Mouse (Mus musculus) midbrain, embryonic 11.5 days (tissue): Measurements from ENCODE around the gene Chmp6. TPM values are rescaled to one million over a fixed set of nuclear protein-coding genes. Genes with fewer than 3 reads are reported as not detected.

Experiments used
- ATAC-seq: fragments of 200-750 bp; cut with Nextera tagmentation; 2 replicates; pipeline ENCODE4 v1.8.0; 2017; ENCODE audit warnings: moderate TSS enrichment, moderate library complexity; ENCODE audit not compliant: low FRiP score
- DNase-seq: peaks from one replicate; pipeline ENCODE4 v3.0.0; 2015; ENCODE audit warnings: low spot score; ENCODE audit errors: missing footprints
- H3K27ac ChIP-seq: fragments of 300-500 bp; sonication (generic); 2 replicates; pipeline ENCODE4 v1.5.1; 2014; ENCODE audit warnings: low read depth, low read length
- H3K27me3 ChIP-seq: fragments of 300-500 bp; sonication (generic); 2 replicates; pipeline ENCODE4 v1.6.1; 2014; ENCODE audit warnings: mild to moderate bottlenecking, low read length, moderate library complexity, mixed read lengths; ENCODE audit not compliant: control insufficient read depth, insufficient read depth
- H3K36me3 ChIP-seq: fragments of 300-500 bp; sonication (generic); 2 replicates; pipeline ENCODE4 v1.6.1; 2014; ENCODE audit warnings: mild to moderate bottlenecking, low read length, moderate library complexity, mixed read lengths; ENCODE audit not compliant: control insufficient read depth, insufficient read depth
- H3K4me1 ChIP-seq: fragments of 300-500 bp; sonication (generic); 2 replicates; pipeline ENCODE4 v1.6.1; 2014; ENCODE audit warnings: low read length; ENCODE audit not compliant: control insufficient read depth, insufficient read depth
- H3K4me2 ChIP-seq: fragments of 300-500 bp; sonication (generic); 2 replicates; pipeline ENCODE4 v1.6.1; 2014; ENCODE audit warnings: mild to moderate bottlenecking, moderate library complexity
- H3K4me3 ChIP-seq: fragments of 300-500 bp; sonication (generic); 2 replicates; pipeline ENCODE4 v1.5.1; 2014; ENCODE audit warnings: low read depth, low read length
- H3K9ac ChIP-seq: fragments of 300-500 bp; sonication (generic); 2 replicates; pipeline ENCODE4 v1.6.1; 2014; ENCODE audit warnings: low read length
- H3K9me3 ChIP-seq: fragments of 300-500 bp; sonication (generic); 2 replicates; pipeline ENCODE4 v1.6.1; 2016; ENCODE audit warnings: low read length; ENCODE audit not compliant: control insufficient read depth
- WGBS: fragments of 180-500 bp; shearing (Covaris S2); extraction: QIAGEN DNeasy Blood & Tissue Kit; methylation state at CpG from one replicate; pipeline ENCODE4 v1.1.7; 2014; 5-methylcytosine and 5-hydroxymethylcytosine counted together
- polyA plus RNA-seq: library from polyadenylated mRNA; unstranded; fragments of >200 nt; fragmentation: Nextera tagmentation; extraction: Ambion mirVana; gene quantifications from 2 replicates; pipeline ENCODE4 v1.2.1, GENCODE M21; 2014

The Chmp6 gene
- polyA plus RNA-seq, 1 experiment from 2014 or later, result 91.8 TPM

GRCm38 (mm10) chr11:119945343-119945742 lies 32.1 kb downstream of the Chmp6 start:
- WGBS, result 93% methylated on average over 7 of the region's 7 CpGs
- ATAC-seq (no peak), DNase-seq (no peak)
- Histone ChIP-seq H3K4me2 (no peak overlapping the region), H3K27ac (no peak overlapping the region), H3K4me3 (no peak overlapping the region), H3K36me3 (no peaks in the 10 kb centered on the region), H3K27me3 (peaks cover 7% of the 10 kb centered on the region), H3K9ac (no peak overlapping the region), H3K9me3 (no peaks in the 10 kb centered on the region), H3K4me1 (peaks cover 12% of the 10 kb centered on the region)

DNA sequence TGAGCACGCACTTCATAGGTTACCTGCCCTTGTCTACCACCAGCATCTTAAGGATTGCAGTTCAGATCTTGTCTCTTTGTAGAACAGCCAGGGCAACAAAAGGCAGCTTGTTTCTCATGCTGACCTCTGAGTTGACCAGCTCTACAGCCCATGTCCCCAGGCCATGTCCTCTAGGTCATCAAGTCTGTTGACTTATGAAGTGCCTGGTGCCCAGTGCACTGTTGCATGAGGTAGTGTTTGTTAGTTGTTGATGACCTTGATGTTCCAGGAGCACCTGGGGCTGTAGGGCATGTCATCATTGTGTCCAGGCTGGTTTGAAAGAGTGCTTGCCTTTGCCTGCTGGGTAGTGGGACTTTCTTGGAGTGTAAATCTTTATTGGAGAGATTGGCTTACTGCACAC lies 34.2 kb downstream of the Chmp6 start:
- no peaks in the 10 kb centered on the region for H3K36me3 ChIP-seq
- no peak overlapping the region for H3K9ac ChIP-seq
- WGBS, result 91% methylated on average over 1 of the region's 1 CpGs
- H3K9me3 ChIP-seq, result no peaks in the 10 kb centered on the region
- peaks cover 5% of the 10 kb centered on the region for H3K27me3 ChIP-seq
- no peak for DNase-seq
- no peak overlapping the region for H3K4me2 ChIP-seq
- H3K27ac ChIP-seq, result no peak overlapping the region
- H3K4me1 ChIP-seq, result peaks cover 4% of the 10 kb centered on the region
- H3K4me3 ChIP-seq, result no peak overlapping the region
- no peak for ATAC-seq

DNA sequence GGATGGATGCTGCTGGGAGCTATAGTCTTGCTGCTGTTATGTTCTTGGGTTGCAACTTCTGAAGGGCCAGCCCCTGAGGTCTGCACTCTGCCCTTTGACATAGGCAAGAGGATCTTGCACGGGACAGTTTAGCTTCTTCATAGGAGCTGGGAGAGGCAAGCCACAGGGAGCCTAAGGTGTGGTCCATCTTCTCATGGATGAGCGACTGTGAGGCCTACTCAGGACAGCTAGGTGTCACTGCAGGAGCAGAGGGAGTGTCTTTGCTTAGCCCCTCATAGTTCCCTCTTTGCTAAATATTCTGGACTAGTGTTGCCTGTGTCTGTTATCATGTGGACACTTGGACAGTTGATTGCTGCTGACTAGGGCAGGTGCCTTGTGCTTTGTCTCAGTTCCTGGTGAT lies 34.7 kb downstream of the Chmp6 start:
- ATAC-seq, result no peak
- Histone ChIP-seq H3K27ac (no peak overlapping the region), H3K4me3 (no peak overlapping the region), H3K36me3 (no peaks in the 10 kb centered on the region), H3K9ac (no peak overlapping the region), H3K4me2 (no peak overlapping the region), H3K9me3 (no peaks in the 10 kb centered on the region), H3K4me1 (peaks cover 4% of the 10 kb centered on the region), H3K27me3 (peaks cover 5% of the 10 kb centered on the region)
- no peak for DNase-seq
- 60% methylated on average over 2 of the region's 2 CpGs for whole genome bisulfite sequencing

DNA sequence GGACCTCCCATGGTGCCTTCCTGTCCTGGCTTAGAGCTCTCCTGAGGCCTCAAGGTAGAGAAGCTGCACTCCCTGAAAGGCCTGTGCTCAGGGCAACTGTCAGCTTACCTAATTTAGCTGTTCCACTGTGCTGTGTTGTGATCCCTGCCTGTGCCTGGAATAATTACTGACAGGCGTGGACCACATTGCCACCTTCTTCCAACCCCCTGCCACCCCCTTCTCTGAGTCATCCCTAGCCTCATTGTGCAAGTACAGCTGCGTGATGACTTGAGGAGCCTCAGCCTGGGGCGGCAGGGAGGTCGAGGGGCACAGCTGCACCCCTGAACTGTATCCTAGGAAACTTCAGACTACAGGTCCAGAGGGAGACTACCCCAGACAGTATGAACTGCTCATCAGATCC lies 35.1 kb downstream of the Chmp6 start:
- H3K27me3 ChIP-seq, result peaks cover 5% of the 10 kb centered on the region
- H3K4me3 ChIP-seq, result no peak overlapping the region

DNA sequence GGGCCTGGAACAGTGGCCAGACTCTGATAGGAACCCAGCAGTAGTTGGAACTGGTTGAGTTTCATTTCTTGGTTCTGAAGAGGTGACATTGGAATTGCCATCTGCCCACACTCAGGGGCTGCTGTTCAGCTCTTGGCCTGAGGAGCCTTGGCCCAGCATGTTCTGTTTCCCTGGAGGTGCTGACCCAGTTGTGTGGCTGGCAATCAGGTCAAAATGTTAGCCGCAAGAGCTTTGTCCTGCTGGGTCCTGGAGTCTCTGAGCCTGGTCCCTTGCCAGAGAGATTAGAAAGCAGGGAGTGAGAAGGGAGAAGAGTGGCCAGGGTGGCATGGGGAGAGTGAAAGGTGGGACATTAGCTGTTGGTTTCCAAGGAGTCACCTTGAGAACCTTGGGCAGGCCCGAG lies 35.6 kb downstream of the Chmp6 start:
- H3K4me2 ChIP-seq, result no peak overlapping the region
- no peaks in the 10 kb centered on the region for H3K4me1 ChIP-seq
- 93% methylated on average over 2 of the region's 2 CpGs for whole genome bisulfite sequencing
- ATAC-seq (no peak), DNase-seq (peak; percentile 65)
- no peak overlapping the region for H3K9ac ChIP-seq
- H3K27me3 ChIP-seq, result peaks cover 5% of the 10 kb centered on the region
- no peak overlapping the region for H3K4me3 ChIP-seq
- no peak overlapping the region for H3K27ac ChIP-seq
- no peaks in the 10 kb centered on the region for H3K9me3 ChIP-seq
- H3K36me3 ChIP-seq, result no peaks in the 10 kb centered on the region

More for the DNA sequence above, 35.1 kb downstream of the Chmp6 start:
- H3K9ac ChIP-seq, result no peak overlapping the region
- DNase-seq (peak; percentile 62), ATAC-seq (no peak)
- 77% methylated on average over 4 of the region's 4 CpGs for WGBS
- H3K9me3 ChIP-seq, result no peaks in the 10 kb centered on the region
- no peaks in the 10 kb centered on the region for H3K36me3 ChIP-seq
- no peak overlapping the region for H3K27ac ChIP-seq
- peaks cover 4% of the 10 kb centered on the region for H3K4me1 ChIP-seq
- H3K4me2 ChIP-seq, result no peak overlapping the region

DNA sequence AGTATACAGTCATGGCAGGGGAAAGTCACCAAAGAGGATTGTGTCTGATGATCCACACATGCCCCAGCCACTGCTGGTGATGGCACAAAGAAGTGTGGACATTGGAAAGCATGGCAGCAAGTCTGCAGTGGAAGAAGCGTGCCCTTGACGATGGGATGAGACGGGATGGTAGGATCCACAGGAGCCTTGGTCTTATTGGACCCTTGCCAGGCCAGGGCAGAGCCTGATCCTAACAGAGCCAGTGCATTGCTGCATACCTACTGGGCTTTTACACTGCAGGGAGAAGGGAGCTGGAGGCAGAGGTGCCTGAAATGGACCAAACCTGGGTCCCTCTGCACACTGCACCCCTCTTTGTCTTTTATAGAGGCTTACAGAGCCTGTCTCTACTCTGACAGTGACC lies 37.3 kb downstream of the Chmp6 start:
- 94% methylated on average over 3 of the region's 3 CpGs for WGBS
- ATAC-seq, result no peak
- no peaks in the 10 kb centered on the region for H3K9me3 ChIP-seq

GRCm38 (mm10) chr11:119951326-119951725 lies 38.1 kb downstream of the Chmp6 start:
- WGBS, result 86% methylated on average over 6 of the region's 6 CpGs
- DNase-seq, result no peak
- Histone ChIP-seq H3K27me3 (no peaks in the 10 kb centered on the region), H3K27ac (no peak overlapping the region), H3K4me3 (no peak overlapping the region), H3K4me1 (no peaks in the 10 kb centered on the region), H3K4me2 (no peak overlapping the region), H3K36me3 (no peaks in the 10 kb centered on the region), H3K9me3 (no peaks in the 10 kb centered on the region), H3K9ac (no peak overlapping the region)
- no peak for ATAC-seq

More for the DNA sequence above, 37.3 kb downstream of the Chmp6 start:
- Histone ChIP-seq H3K36me3 (no peaks in the 10 kb centered on the region), H3K27ac (no peak overlapping the region), H3K27me3 (no peaks in the 10 kb centered on the region), H3K4me3 (no peak overlapping the region), H3K4me1 (no peaks in the 10 kb centered on the region), H3K9ac (no peak overlapping the region), H3K4me2 (no peak overlapping the region)
- DNase-seq, result no peak

GRCm38 (mm10) chr11:119952429-119953224 lies 39.4 kb downstream of the Chmp6 start:
- DNase-seq (no peak), ATAC-seq (no peak)
- Histone ChIP-seq H3K27ac (no peak overlapping the region), H3K36me3 (no peaks in the 10 kb centered on the region), H3K27me3 (no peaks in the 10 kb centered on the region), H3K9me3 (no peaks in the 10 kb centered on the region), H3K4me3 (no peak overlapping the region), H3K9ac (no peak overlapping the region), H3K4me1 (no peaks in the 10 kb centered on the region), H3K4me2 (no peak overlapping the region)
- 76% methylated on average over 5 of the region's 5 CpGs for WGBS

DNA sequence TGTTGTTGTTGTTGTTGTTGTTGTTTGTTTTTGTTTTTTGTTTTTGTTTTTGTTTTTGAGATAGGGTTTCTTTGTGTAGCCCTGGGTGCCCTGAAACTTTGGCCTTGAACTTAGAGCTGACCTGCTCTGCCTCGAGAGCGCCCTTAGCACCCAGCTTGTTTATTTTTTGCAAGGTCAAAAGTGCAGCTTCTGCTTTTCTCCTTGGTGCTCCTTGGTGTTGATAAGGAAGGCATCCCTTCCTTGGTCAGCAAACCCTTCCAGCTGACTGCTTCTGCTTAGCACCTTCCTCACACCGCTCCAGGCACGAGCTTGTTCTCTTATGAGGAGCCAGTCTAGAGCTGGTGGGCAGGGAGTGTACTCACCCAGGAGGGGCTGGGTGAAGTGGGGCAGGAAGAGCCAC lies 41.0 kb downstream of the Chmp6 start:
- 76% methylated on average over 4 of the region's 4 CpGs for WGBS
- H3K4me3 ChIP-seq, result no peak overlapping the region
- no peak for ATAC-seq

More for the DNA sequence above, 41.0 kb downstream of the Chmp6 start:
- no peak for DNase-seq
- Histone ChIP-seq H3K4me2 (no peak overlapping the region), H3K4me1 (no peaks in the 10 kb centered on the region), H3K36me3 (no peaks in the 10 kb centered on the region), H3K9ac (no peak overlapping the region), H3K9me3 (no peaks in the 10 kb centered on the region), H3K27ac (no peak overlapping the region), H3K27me3 (no peaks in the 10 kb centered on the region)
